Mouse (Mus musculus): ENCODE measurements at regions not wholly inside any gene's neighbourhood (a gene's known extent, or its start where the extent isn't known, plus 50 kb on each side); places are given as distances from the start of the nearest gene placed in this dataset.

DNA sequence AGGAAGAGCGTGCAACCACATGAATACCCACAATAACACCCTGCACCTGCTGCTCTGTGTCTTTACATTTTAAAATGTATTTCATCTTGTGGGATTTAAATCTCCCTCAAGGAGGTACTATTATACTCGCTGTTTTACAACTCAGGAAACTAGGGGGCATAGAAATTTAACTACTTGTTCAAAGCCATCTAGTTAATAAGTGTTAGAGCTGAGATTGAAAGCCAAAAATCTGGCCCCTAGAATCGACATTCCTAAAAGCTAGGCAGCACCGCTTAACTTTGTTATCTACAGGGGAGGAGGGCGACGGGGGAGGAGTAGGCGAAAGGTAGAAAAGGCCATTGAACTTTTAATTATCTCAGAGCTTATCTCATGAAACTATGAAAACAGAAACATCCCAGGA lies 93.3 kb downstream of the Spry2 start:
- TF ChIP-seq EP300 (IDR thresholded peaks at IDR 0.05; ENCODE audit: low read depth in 1 of 2, low read length in 2 of 2) (no peak), ZC3H11A (IDR thresholded peaks at IDR 0.05; ENCODE audit: low read depth, low read length) (no peak), GATA1 (IDR thresholded peaks at IDR 0.05; ENCODE audit: low read depth, low read length) (no peak), NELFE (IDR thresholded peaks at IDR 0.05; ENCODE audit: low read depth, low read length) (no peak), POLR2A (IDR thresholded peaks at IDR 0.05; ENCODE audit: control insufficient read depth in 1 of 2, insufficient read depth in 1 of 2, low read depth in 1 of 2, low read length in 2 of 2, poor library complexity in 1 of 2) (no peak), ZKSCAN1 (IDR thresholded peaks at IDR 0.05; ENCODE audit: low read depth, low read length) (no peak), MAX (IDR thresholded peaks at IDR 0.05; ENCODE audit: low read length) (no peak), CTCF (IDR thresholded peaks at IDR 0.05 in 2 of 3, conservative IDR thresholded peaks at IDR 0.05 in 1 of 3; ENCODE audit: control insufficient read depth in 1 of 3, insufficient read depth in 1 of 3, low read depth in 2 of 3, low read length in 3 of 3, poor library complexity in 1 of 3, severe bottlenecking in 1 of 3) (no peak), TBP (IDR thresholded peaks at IDR 0.05; ENCODE audit: low read depth, low read length) (no peak), KAT2A (conservative IDR thresholded peaks at IDR 0.05; ENCODE audit: low read depth, low read length) (no peak), ZNF384 (IDR thresholded peaks at IDR 0.05; ENCODE audit: low read depth, low read length) (no peak), HCFC1 (IDR thresholded peaks at IDR 0.05; ENCODE audit: low read depth, low read length) (no peak)
